Mouse (Mus musculus) layer of hippocampus, postnatal 25 days (tissue): ENCODE measurements around the gene Pak2. TPM values are rescaled to one million over a fixed set of nuclear protein-coding genes. Genes with fewer than 3 reads are reported as not detected.
A peak's percentile ranks its signal among the peaks of the same experiment; 100 is the strongest.
"Not testable (repeated sequence)": the region's sequence is repeated elsewhere in the genome, so short reads cannot be mapped to it uniquely, and the experiment has no call there.

ENCODE experiments used
- DNase-seq, 2 experiments: peaks; one replicate each; pipeline ENCODE4 v3.0.0; 2022; ENCODE audit warnings: mixed read lengths in 2 of 2, low spot score in 1 of 2; ENCODE audit errors: extremely low spot score in 1 of 2
- total RNA-seq, 2 experiments: library from RNA; stranded (reverse); gene quantifications; 2 replicates each; pipeline ENCODE4 v1.2.3; 2021

Pak2 gene
- total RNA-seq, 2 experiments from 2014 or later = 29.9 to 30.6 TPM

DNA sequence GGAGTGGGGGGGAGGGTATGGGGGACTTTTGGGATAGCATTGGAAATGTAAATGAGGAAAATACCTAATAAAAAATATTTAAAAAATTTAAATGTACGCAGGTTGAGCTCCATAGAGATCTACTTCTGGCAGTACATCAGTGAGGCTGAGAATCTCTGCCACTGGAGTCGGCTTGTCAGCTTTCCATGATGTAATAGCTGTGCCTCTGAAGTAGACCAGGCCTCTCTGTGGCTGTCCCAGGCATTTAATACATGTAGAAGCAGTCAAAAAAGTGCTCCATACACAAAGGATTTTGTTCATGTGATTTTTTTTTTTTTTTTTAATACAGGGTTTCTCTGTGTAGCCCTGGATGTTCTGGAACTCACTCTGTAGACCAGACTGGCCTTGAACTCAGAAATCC, 18.6 kb upstream of the Pak2 start:
- not testable (repeated sequence) for DNase-seq

- DNase-seq = no peak
Measured at GRCm38 (mm10) chr16:32091466-32091865, 12.3 kb upstream of the Pak2 start.

GRCm38 (mm10) chr16:32087629-32088443, 8.7 kb upstream of the Pak2 start:
- DNase-seq = no peak

- peak; percentile 16 to 23 for DNase-seq
Measured at GRCm38 (mm10) chr16:32078408-32078990, 643 bp downstream of the Pak2 start.

DNA sequence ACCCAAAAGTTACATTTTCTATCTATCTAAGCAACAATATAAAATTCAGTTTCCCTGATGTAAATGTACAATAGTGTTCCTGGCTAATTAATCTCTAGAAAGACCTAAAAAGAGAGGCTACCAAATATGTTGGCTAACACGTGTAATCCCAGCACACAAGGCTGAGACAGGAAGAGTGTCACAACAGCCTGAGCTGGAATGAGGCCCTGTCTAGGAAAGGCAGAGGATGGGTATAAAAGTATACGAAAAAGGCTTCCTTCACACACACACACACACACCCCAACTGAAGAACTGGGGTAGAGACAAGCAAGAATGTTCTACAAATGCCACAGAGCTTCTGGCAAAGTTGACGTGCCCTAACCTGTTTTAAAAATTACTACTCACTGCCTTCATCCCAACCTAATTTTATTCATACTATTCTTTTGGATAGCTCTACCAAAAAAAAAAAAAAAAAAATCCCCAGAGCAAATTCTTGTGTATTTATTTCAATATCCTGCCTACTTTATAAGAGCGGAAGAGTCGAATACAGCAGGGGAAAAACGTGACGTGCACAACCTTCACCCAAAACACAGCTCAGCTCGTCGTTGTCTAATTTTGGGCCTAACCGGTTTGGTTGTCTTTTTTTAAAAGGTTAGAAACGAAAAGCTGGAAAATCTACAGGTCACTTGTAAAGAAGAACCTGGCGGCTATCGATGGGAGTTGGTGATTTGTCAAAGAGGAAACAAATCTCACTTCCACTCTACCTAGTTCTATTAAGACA, 1.3 kb downstream of the Pak2 start:
- DNase-seq = no peak

GRCm38 (mm10) chr16:32076406-32076805, 2.7 kb downstream of the Pak2 start:
- DNase-seq = no peak

DNA sequence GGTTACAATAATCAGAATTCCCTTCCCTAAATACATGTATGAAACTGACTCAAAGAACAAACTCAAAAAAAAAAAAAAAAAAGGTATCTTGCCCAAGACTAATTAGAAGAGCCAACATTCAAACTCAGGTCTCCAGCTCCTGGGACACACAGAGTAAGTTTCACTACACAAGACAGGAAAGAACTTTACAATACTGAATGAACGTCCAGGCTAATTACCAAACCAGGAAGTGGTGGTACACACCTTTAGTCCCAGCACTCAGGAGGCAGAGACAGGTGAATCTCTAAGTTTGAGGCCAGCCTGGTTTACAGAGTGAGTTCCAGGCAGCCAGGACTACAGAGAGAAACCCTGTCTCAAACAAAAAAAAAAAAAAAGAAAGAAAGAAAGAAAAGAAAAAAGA, 3.4 kb downstream of the Pak2 start:
- no peak for DNase-seq

GRCm38 (mm10) chr16:32070070-32070469, 9.1 kb downstream of the Pak2 start:
- DNase-seq = not testable (repeated sequence)

DNA sequence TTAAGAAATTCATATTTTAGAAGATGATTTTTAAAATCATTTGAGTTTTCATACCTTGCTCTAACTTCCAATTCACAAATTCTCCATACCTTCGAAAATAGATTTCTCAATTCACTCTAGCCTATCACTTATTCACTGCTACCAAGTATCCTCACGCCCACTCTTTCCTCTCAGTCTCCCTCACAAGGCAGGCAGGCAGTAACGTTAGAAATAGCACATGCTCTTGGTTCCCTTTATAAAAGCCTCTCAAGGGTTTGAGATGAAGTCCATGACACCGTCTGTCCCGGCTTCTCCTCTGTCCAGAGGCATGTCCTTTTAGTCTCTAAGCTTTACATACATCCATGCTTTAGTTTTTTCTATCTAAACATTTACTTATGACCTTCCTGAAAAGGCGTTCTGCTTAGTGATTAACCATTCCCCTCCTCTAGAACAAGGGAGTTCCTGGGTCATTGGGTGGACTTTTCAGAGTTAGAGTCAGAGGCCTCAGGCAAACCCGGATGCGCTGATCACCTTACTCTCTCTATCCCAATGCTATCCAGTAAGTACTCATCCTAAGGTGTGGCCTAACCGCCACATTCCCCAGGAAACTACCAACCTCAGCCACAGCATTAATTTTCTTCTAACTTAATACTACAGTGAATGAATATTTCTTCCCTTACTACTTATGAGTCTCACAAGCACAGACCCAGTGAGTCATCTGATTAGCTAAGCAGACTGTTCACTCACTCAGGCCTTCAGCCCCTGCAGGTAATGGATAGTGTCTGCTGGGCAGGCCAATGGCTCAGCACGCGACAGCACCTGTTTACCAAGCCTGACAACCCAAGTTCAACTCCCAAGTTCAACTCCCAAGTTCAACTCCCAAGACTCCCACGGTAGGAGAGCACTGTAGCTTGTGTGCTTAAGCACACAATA, 10.5 kb downstream of the Pak2 start:
- no peak for DNase-seq

GRCm38 (mm10) chr16:32066899-32067298, 12.2 kb downstream of the Pak2 start:
- no peak for DNase-seq

- DNase-seq = no peak
Measured at GRCm38 (mm10) chr16:32063900-32064299, 15.2 kb downstream of the Pak2 start.

DNA sequence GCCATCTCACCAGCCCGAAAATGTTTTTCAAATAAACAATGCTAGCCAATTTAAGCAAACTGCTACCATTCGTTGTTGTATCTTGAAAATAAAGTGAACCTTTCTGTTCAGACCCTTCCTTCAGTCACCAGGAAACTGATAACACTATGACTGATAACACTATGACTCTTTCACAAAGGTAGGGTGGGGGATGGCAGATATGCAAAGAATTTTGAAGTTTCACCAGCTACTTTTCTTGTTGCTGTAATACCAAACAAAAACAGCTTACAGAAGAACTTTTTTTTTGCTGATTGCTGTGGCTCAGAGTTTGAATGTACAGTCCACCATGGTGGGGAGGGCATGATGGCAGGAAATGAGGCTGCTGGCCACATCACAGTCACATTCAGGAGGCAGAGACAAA, 16.9 kb downstream of the Pak2 start:
- DNase-seq = no peak

DNA sequence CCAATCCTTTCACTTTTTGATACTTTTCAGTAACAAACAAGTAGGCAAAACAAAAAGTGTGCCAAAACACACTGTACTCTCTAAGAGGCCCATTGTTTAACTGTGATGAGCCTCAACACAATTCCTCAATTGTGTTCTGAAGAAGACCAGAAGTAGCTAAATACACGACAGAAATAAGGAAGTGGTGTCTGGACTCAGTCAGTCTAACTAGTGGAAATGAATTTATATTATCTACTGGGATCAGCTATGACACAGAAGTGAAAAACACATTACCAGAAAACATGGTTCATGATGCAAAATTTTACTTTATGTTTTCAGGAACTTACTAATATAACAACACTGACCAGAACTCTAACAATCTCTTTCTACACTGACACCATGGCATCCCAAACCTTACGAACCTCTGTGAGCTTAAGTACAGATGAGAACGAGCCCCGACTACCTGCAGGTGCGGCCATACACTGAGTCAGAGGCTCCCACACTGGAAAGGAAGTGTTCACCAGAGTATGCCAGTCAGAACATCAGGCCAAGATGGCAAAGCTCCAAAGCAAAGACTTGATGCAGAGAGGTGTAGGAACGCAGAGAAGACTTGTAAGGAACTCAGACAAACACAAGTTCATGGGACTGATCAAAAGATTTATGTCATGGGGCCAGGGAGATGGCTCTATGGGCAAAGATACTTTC, 19.2 kb downstream of the Pak2 start:
- no peak for DNase-seq

DNA sequence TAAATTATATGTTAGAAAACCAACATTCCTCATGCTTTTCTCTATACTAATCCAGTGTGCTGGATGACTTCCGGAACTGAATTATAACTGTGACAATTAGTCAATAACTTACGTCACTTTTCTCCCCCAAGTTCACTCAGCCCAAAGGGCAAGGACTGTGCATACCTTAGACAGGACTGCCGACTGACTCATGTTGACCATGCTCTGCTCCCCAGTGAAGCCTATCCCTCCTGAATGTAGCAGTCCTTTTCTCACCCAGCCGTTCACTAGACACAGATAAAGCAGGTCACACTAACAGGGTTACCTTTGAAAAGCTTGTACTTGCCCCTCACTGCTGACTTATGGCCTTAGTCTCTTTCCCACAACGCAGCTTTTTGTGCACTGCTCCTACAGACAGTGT, 20.3 kb downstream of the Pak2 start:
- DNase-seq = no peak

- DNase-seq = no peak
Measured at GRCm38 (mm10) chr16:32042367-32042766, 36.8 kb downstream of the Pak2 start.

- no peak for DNase-seq
Measured at GRCm38 (mm10) chr16:32019678-32020077, 59.5 kb downstream of the Pak2 start.

DNA sequence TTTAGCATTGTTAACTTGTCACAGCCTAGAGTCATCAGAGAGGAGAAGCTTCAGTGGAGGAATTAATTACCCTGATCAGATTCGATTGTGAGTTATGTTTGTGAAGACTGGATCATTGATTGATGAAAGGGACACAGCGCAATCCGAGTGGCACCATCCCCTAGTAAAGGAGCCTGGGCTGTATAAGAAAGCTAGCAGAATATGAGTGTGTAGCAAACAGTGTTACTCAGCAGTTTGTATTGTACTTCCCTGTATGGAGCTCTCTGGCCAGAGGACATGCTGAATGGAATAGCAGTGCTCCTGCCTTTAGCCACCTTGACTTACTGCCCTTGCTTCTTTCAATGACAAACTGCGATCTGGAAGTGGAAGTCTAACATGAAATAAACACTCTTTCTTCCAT, 68.8 kb downstream of the Pak2 start:
- DNase-seq = no peak

GRCm38 (mm10) chr16:32009913-32010312, 69.2 kb downstream of the Pak2 start:
- DNase-seq = peak in 1 of 2 experiments; percentile 24

DNA sequence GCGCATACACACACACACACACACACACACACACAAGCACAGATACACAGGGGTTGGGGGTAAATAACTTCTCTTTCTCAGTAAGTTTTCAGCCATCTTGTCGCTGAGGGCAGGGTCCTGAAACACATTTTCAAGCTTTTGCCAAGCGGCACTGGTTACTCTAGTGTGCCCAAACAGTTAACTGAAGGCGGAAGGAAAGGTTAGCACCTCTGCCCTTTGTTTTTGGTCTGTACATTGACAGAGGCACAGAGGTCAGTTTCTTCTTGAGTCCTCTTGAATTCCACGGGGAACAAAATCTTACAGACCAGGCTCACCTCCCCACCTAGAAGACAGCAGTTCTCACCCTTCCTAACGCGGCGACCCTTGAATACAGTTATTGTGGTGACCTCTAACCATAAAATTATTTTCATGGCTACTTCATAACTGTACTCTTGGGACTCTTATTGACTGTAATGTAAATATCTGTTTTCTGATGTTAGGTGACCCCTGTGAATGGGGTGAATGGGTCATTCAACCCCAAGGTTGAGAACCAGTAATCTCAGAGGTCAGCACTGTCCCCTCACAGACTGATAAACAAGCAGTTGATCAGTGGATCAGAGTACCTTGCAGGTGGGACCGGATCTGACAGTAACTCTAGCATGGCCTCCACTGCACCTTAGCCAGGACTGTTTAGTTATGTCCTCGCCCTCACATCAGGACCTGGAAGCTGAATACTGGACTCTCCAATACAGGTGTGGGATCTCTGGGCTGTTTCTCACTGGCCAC, 70.4 kb downstream of the Pak2 start:
- no peak for DNase-seq
